Mouse (Mus musculus): ENCODE results near the gene Susd1. TPM values are rescaled to one million over a fixed set of nuclear protein-coding genes. Genes with fewer than 3 reads are reported as not detected.
A peak's percentile ranks its signal among the peaks of the same experiment; 100 is the strongest.

The Susd1 gene
- polyA plus RNA-seq, 1 experiment from 2014 or later, result 0.70 TPM

GRCm38 (mm10) chr4:59366206-59366605, 72.2 kb downstream of the Susd1 start:
- Histone ChIP-seq H3K27ac (ENCODE audit: low read depth, low read length) (no peak overlapping the region), H3K9me3 (replicated peaks; ENCODE audit: control insufficient read depth, low read length) (no peaks in the 10 kb centered on the region), H3K4me1 (ENCODE audit: control insufficient read depth, insufficient read depth, low read length) (0 out of 2 replicates have a peak, but pooled peaks cover 5% of the 10 kb centered on the region), H3K9ac (ENCODE audit: low read length) (no peak overlapping the region), H3K36me3 (ENCODE audit: control insufficient read depth, insufficient read depth, low read length) (no peaks in the 10 kb centered on the region), H3K4me2 (ENCODE audit: low read length) (no peak overlapping the region), H3K27me3 (replicated peaks; ENCODE audit: control insufficient read depth, insufficient read depth, low read length) (no peaks in the 10 kb centered on the region), H3K4me3 (ENCODE audit: low read depth, low read length) (no peak overlapping the region)
- ATAC-seq (no peak), DNase-seq (ENCODE audit: low spot score) (no peak)
- WGBS, result 93% methylated on average over 9 of the region's 9 CpGs

- 92% methylated on average over 12 of the region's 12 CpGs for WGBS
- Histone ChIP-seq H3K9me3 (replicated peaks; ENCODE audit: control insufficient read depth, low read length) (no peaks in the 10 kb centered on the region), H3K27me3 (replicated peaks; ENCODE audit: control insufficient read depth, insufficient read depth, low read length) (no peaks in the 10 kb centered on the region), H3K9ac (ENCODE audit: low read length) (no peak overlapping the region), H3K36me3 (ENCODE audit: control insufficient read depth, insufficient read depth, low read length) (no peaks in the 10 kb centered on the region), H3K4me3 (ENCODE audit: low read depth, low read length) (no peak overlapping the region), H3K4me2 (ENCODE audit: low read length) (no peak overlapping the region), H3K27ac (ENCODE audit: low read depth, low read length) (no peak overlapping the region), H3K4me1 (ENCODE audit: control insufficient read depth, insufficient read depth, low read length) (0 out of 2 replicates have a peak, but pooled peaks cover 5% of the 10 kb centered on the region)
- DNase-seq (ENCODE audit: low spot score) (no peak), ATAC-seq (no peak)
Measured at GRCm38 (mm10) chr4:59365571-59365970, 72.9 kb downstream of the Susd1 start.

- Histone ChIP-seq H3K4me3 (ENCODE audit: low read depth, low read length) (no peak overlapping the region), H3K27ac (ENCODE audit: low read depth, low read length) (no peak overlapping the region), H3K9ac (ENCODE audit: low read length) (no peak overlapping the region), H3K4me1 (ENCODE audit: control insufficient read depth, insufficient read depth, low read length) (0 out of 2 replicates have a peak, but pooled peaks cover 5% of the 10 kb centered on the region), H3K9me3 (replicated peaks; ENCODE audit: control insufficient read depth, low read length) (no peaks in the 10 kb centered on the region), H3K36me3 (ENCODE audit: control insufficient read depth, insufficient read depth, low read length) (no peaks in the 10 kb centered on the region), H3K4me2 (ENCODE audit: low read length) (no peak overlapping the region), H3K27me3 (replicated peaks; ENCODE audit: control insufficient read depth, insufficient read depth, low read length) (no peaks in the 10 kb centered on the region)
- ATAC-seq (0 out of 2 replicates have a peak, but pooled peaks have one; percentile 15), DNase-seq (ENCODE audit: low spot score) (no peak)
- 48% methylated on average over 10 of the region's 10 CpGs for WGBS
Measured at GRCm38 (mm10) chr4:59364229-59365173, 73.9 kb downstream of the Susd1 start.

GRCm38 (mm10) chr4:59363041-59363440, 75.4 kb downstream of the Susd1 start:
- 0 out of 2 replicates have a peak, but pooled peaks cover 5% of the 10 kb centered on the region for H3K4me1 ChIP-seq (ENCODE audit: control insufficient read depth, insufficient read depth, low read length)
- no peak overlapping the region for H3K9ac ChIP-seq (ENCODE audit: low read length)
- H3K4me2 ChIP-seq (ENCODE audit: low read length), result no peak overlapping the region
- H3K4me3 ChIP-seq (ENCODE audit: low read depth, low read length), result no peak overlapping the region
- ATAC-seq (no peak), DNase-seq (ENCODE audit: low spot score) (no peak)
- 85% methylated on average over 9 of the region's 9 CpGs for WGBS
- H3K27me3 ChIP-seq (replicated peaks; ENCODE audit: control insufficient read depth, insufficient read depth, low read length), result no peaks in the 10 kb centered on the region
- H3K9me3 ChIP-seq (replicated peaks; ENCODE audit: control insufficient read depth, low read length), result no peaks in the 10 kb centered on the region
- no peaks in the 10 kb centered on the region for H3K36me3 ChIP-seq (ENCODE audit: control insufficient read depth, insufficient read depth, low read length)
- H3K27ac ChIP-seq (ENCODE audit: low read depth, low read length), result no peak overlapping the region

- peak; percentile 84 for DNase-seq (ENCODE audit: low spot score)
- Histone ChIP-seq H3K36me3 (ENCODE audit: control insufficient read depth, insufficient read depth, low read length) (no peaks in the 10 kb centered on the region), H3K27me3 (replicated peaks; ENCODE audit: control insufficient read depth, insufficient read depth, low read length) (no peaks in the 10 kb centered on the region), H3K4me2 (ENCODE audit: low read length) (no peak overlapping the region; the same call in 1 of the 2 replicates), H3K9ac (ENCODE audit: low read length) (no peak overlapping the region), H3K27ac (ENCODE audit: low read depth, low read length) (no peak overlapping the region), H3K4me1 (ENCODE audit: control insufficient read depth, insufficient read depth, low read length) (0 out of 2 replicates have a peak, but pooled peaks cover 5% of the 10 kb centered on the region), H3K9me3 (replicated peaks; ENCODE audit: control insufficient read depth, low read length) (no peaks in the 10 kb centered on the region), H3K4me3 (ENCODE audit: low read depth, low read length) (no peak overlapping the region)
- ATAC-seq, result peak; percentile 76
- WGBS, result 3% methylated on average over 15 of the region's 15 CpGs
Measured at GRCm38 (mm10) chr4:59360704-59361103, 77.7 kb downstream of the Susd1 start.

GRCm38 (mm10) chr4:59359921-59360320, 78.5 kb downstream of the Susd1 start:
- no peak overlapping the region for H3K4me2 ChIP-seq (ENCODE audit: low read length)
- 0 out of 2 replicates have a peak, but pooled peaks cover 5% of the 10 kb centered on the region for H3K4me1 ChIP-seq (ENCODE audit: control insufficient read depth, insufficient read depth, low read length)
- DNase-seq (ENCODE audit: low spot score) (no peak), ATAC-seq (no peak)
- H3K9me3 ChIP-seq (replicated peaks; ENCODE audit: control insufficient read depth, low read length), result no peaks in the 10 kb centered on the region
- H3K27ac ChIP-seq (ENCODE audit: low read depth, low read length), result no peak overlapping the region
- 86% methylated on average over 8 of the region's 8 CpGs for WGBS
- no peak overlapping the region for H3K4me3 ChIP-seq (ENCODE audit: low read depth, low read length)
- H3K27me3 ChIP-seq (replicated peaks; ENCODE audit: control insufficient read depth, insufficient read depth, low read length), result no peaks in the 10 kb centered on the region
- no peaks in the 10 kb centered on the region for H3K36me3 ChIP-seq (ENCODE audit: control insufficient read depth, insufficient read depth, low read length)
- H3K9ac ChIP-seq (ENCODE audit: low read length), result no peak overlapping the region

GRCm38 (mm10) chr4:59358960-59359359, 79.5 kb downstream of the Susd1 start:
- Histone ChIP-seq H3K9me3 (replicated peaks; ENCODE audit: control insufficient read depth, low read length) (no peaks in the 10 kb centered on the region), H3K36me3 (ENCODE audit: control insufficient read depth, insufficient read depth, low read length) (no peaks in the 10 kb centered on the region), H3K4me1 (ENCODE audit: control insufficient read depth, insufficient read depth, low read length) (no peaks in the 10 kb centered on the region), H3K4me3 (ENCODE audit: low read depth, low read length) (no peak overlapping the region), H3K27ac (ENCODE audit: low read depth, low read length) (no peak overlapping the region), H3K9ac (ENCODE audit: low read length) (no peak overlapping the region), H3K4me2 (ENCODE audit: low read length) (no peak overlapping the region), H3K27me3 (replicated peaks; ENCODE audit: control insufficient read depth, insufficient read depth, low read length) (no peaks in the 10 kb centered on the region)
- 80% methylated on average over 10 of the region's 10 CpGs for WGBS
- DNase-seq (ENCODE audit: low spot score) (no peak), ATAC-seq (no peak)

GRCm38 (mm10) chr4:59355421-59355820, 83.0 kb downstream of the Susd1 start:
- no peaks in the 10 kb centered on the region for H3K9me3 ChIP-seq (replicated peaks; ENCODE audit: control insufficient read depth, low read length)
- ATAC-seq (no peak), DNase-seq (ENCODE audit: low spot score) (no peak)
- WGBS, result 58% methylated on average over 1 of the region's 1 CpGs
- H3K4me2 ChIP-seq (ENCODE audit: low read length), result no peak overlapping the region
- no peak overlapping the region for H3K9ac ChIP-seq (ENCODE audit: low read length)
- H3K36me3 ChIP-seq (ENCODE audit: control insufficient read depth, insufficient read depth, low read length), result no peaks in the 10 kb centered on the region
- no peak overlapping the region for H3K27ac ChIP-seq (ENCODE audit: low read depth, low read length)
- no peak overlapping the region for H3K4me3 ChIP-seq (ENCODE audit: low read depth, low read length)
- H3K4me1 ChIP-seq (ENCODE audit: control insufficient read depth, insufficient read depth, low read length), result no peaks in the 10 kb centered on the region
- H3K27me3 ChIP-seq (replicated peaks; ENCODE audit: control insufficient read depth, insufficient read depth, low read length), result no peaks in the 10 kb centered on the region

- 94% methylated on average over 3 of the region's 3 CpGs for WGBS
- Histone ChIP-seq H3K27ac (ENCODE audit: low read depth, low read length) (no peak overlapping the region), H3K9me3 (replicated peaks; ENCODE audit: control insufficient read depth, low read length) (no peaks in the 10 kb centered on the region), H3K27me3 (replicated peaks; ENCODE audit: control insufficient read depth, insufficient read depth, low read length) (no peaks in the 10 kb centered on the region), H3K4me3 (ENCODE audit: low read depth, low read length) (no peak overlapping the region), H3K36me3 (ENCODE audit: control insufficient read depth, insufficient read depth, low read length) (no peaks in the 10 kb centered on the region), H3K9ac (ENCODE audit: low read length) (no peak overlapping the region), H3K4me1 (ENCODE audit: control insufficient read depth, insufficient read depth, low read length) (no peaks in the 10 kb centered on the region), H3K4me2 (ENCODE audit: low read length) (no peak overlapping the region)
- DNase-seq (ENCODE audit: low spot score) (no peak), ATAC-seq (no peak)
Measured at GRCm38 (mm10) chr4:59354666-59355065, 83.8 kb downstream of the Susd1 start.

All from forebrain, embryonic 14.5 days (tissue).